Mouse (Mus musculus) testis, adult 2 months (tissue): Measurements from ENCODE around the gene Coq5.

Experiments used
- CTCF ChIP-seq: fragments of 200-500 bp; IDR thresholded peaks from 2 replicates; pipeline ENCODE4 v1.5.1; 2012; ENCODE audit warnings: low read depth, mild to moderate bottlenecking, inconsistent platforms, low read length, moderate library complexity; ENCODE audit not compliant: control insufficient read depth, insufficient read depth, insufficient replicate concordance
- POLR2A ChIP-seq: fragments of 200-500 bp; IDR thresholded peaks from 2 replicates; pipeline ENCODE4 v1.6.1; 2012; ENCODE audit warnings: low read depth, mild to moderate bottlenecking, inconsistent platforms, low read length, moderate library complexity; ENCODE audit not compliant: control insufficient read depth

- TF ChIP-seq CTCF (no peak), POLR2A (no peak)
Observed at GRCm38 (mm10) chr5:115273549-115274135, 5.8 kb upstream of the Coq5 start.
